Mouse (Mus musculus): ENCODE data around the gene Tbx3. TPM values are rescaled to one million over a fixed set of nuclear protein-coding genes. Genes with fewer than 3 reads are reported as not detected.

Tbx3 gene
- total RNA-seq (2014; rRNA removed) (1.1 and 3.9 TPM in 2 replicates), polyA plus RNA-seq (2015; fragmentation: Nextera tagmentation; extraction: Ambion mirVana) (2.0 and 4.0 TPM in 2 replicates)

GRCm38 (mm10) chr5:119670566-119671108 lies at the start of gene Tbx3:
TSS of gene Tbx3 (plus strand) at chr5:119670669.
- Histone ChIP-seq H3K9ac (replicated peaks; ENCODE audit: low read length, poor library complexity, severe bottlenecking) (0 out of 2 replicates have a peak within 1 kb of the TSS, but pooled peaks have one; percentile 36), H3K4me3 (ENCODE audit: low read depth, low read length) (peak within 1 kb of the TSS; percentile 24), H3K27me3 (ENCODE audit: insufficient read depth, low read length) (peaks cover 82% of the 10 kb centered on the region), H3K9me3 (ENCODE audit: low read length) (no peaks in the 10 kb centered on the region), H3K27ac (ENCODE audit: low read depth, low read length) (no peak within 1 kb of the TSS), H3K4me1 (ENCODE audit: insufficient read depth, low read length) (0 out of 2 replicates have a peak, but pooled peaks cover 4% of the 10 kb centered on the region), H3K36me3 (ENCODE audit: insufficient read depth, low read length) (no peaks in the 10 kb centered on the region), H3K4me2 (ENCODE audit: low read depth, low read length, poor library complexity, severe bottlenecking) (peak within 1 kb of the TSS; percentile 46)
- peak; percentile 88 for DNase-seq (ENCODE audit: low spot score)
- TF ChIP-seq CTCF (IDR thresholded peaks at IDR 0.05): peak; percentile 76
- under 1% methylated on average over 43 of the region's 43 CpGs for WGBS
- ATAC-seq (ENCODE audit: low FRiP score): peak; percentile 85

- Histone ChIP-seq H3K4me2 (ENCODE audit: low read depth, low read length, poor library complexity, severe bottlenecking) (no peak overlapping the region), H3K4me1 (ENCODE audit: insufficient read depth, low read length) (peaks cover 3% of the 10 kb centered on the region; the same call in 1 of the 2 replicates), H3K9me3 (ENCODE audit: low read length) (no peaks in the 10 kb centered on the region), H3K4me3 (ENCODE audit: low read depth, low read length) (no peak overlapping the region), H3K27me3 (ENCODE audit: insufficient read depth, low read length) (peaks cover 20% of the 10 kb centered on the region), H3K9ac (replicated peaks; ENCODE audit: low read length, poor library complexity, severe bottlenecking) (no peak overlapping the region), H3K27ac (ENCODE audit: low read depth, low read length) (no peak overlapping the region), H3K36me3 (ENCODE audit: insufficient read depth, low read length) (no peaks in the 10 kb centered on the region)
- no peak for DNase-seq (ENCODE audit: low spot score)
- no CpG with 5 or more reads among the region's 1 CpGs for WGBS
- no peak for TF ChIP-seq CTCF (IDR thresholded peaks at IDR 0.05)
- ATAC-seq (ENCODE audit: low FRiP score): no peak
Observed at GRCm38 (mm10) chr5:119622076-119622475, 48.4 kb upstream of the Tbx3 start.

GRCm38 (mm10) chr5:119624554-119624953 lies 45.9 kb upstream of the Tbx3 start:
- H3K4me3 ChIP-seq (ENCODE audit: low read depth, low read length): no peak overlapping the region
- H3K4me2 ChIP-seq (ENCODE audit: low read depth, low read length, poor library complexity, severe bottlenecking): no peak overlapping the region
- H3K9me3 ChIP-seq (ENCODE audit: low read length): no peaks in the 10 kb centered on the region
- H3K27me3 ChIP-seq (ENCODE audit: insufficient read depth, low read length): peaks cover 39% of the 10 kb centered on the region
- no peaks in the 10 kb centered on the region for H3K36me3 ChIP-seq (ENCODE audit: insufficient read depth, low read length)
- WGBS: 47% methylated on average over 1 of the region's 1 CpGs
- no peak overlapping the region for H3K9ac ChIP-seq (replicated peaks; ENCODE audit: low read length, poor library complexity, severe bottlenecking)
- H3K27ac ChIP-seq (ENCODE audit: low read depth, low read length): no peak overlapping the region
- no peak for DNase-seq (ENCODE audit: low spot score)
- no peak for TF ChIP-seq CTCF (IDR thresholded peaks at IDR 0.05)
- ATAC-seq (ENCODE audit: low FRiP score): no peak
- H3K4me1 ChIP-seq (ENCODE audit: insufficient read depth, low read length): peaks cover 3% of the 10 kb centered on the region; the same call in 1 of the 2 replicates

- WGBS: 1% methylated on average over 13 of the region's 13 CpGs
- ATAC-seq (ENCODE audit: low FRiP score): no peak
- no peak overlapping the region for H3K4me2 ChIP-seq (ENCODE audit: low read depth, low read length, poor library complexity, severe bottlenecking)
- H3K9me3 ChIP-seq (ENCODE audit: low read length): no peaks in the 10 kb centered on the region
- H3K27me3 ChIP-seq (ENCODE audit: insufficient read depth, low read length): peaks cover 42% of the 10 kb centered on the region
- H3K36me3 ChIP-seq (ENCODE audit: insufficient read depth, low read length): no peaks in the 10 kb centered on the region
- no peak overlapping the region for H3K4me3 ChIP-seq (ENCODE audit: low read depth, low read length)
- H3K27ac ChIP-seq (ENCODE audit: low read depth, low read length): no peak overlapping the region
- H3K9ac ChIP-seq (replicated peaks; ENCODE audit: low read length, poor library complexity, severe bottlenecking): no peak overlapping the region
- DNase-seq (ENCODE audit: low spot score): no peak
- H3K4me1 ChIP-seq (ENCODE audit: insufficient read depth, low read length): peaks cover 3% of the 10 kb centered on the region; the same call in 1 of the 2 replicates
- TF ChIP-seq CTCF (IDR thresholded peaks at IDR 0.05): no peak
Observed at GRCm38 (mm10) chr5:119625603-119626002, 44.9 kb upstream of the Tbx3 start.

GRCm38 (mm10) chr5:119626154-119626553 lies 44.3 kb upstream of the Tbx3 start:
- H3K4me2 ChIP-seq (ENCODE audit: low read depth, low read length, poor library complexity, severe bottlenecking): no peak overlapping the region
- H3K9ac ChIP-seq (replicated peaks; ENCODE audit: low read length, poor library complexity, severe bottlenecking): no peak overlapping the region
- 14% methylated on average over 9 of the region's 9 CpGs for WGBS

GRCm38 (mm10) chr5:119626662-119627061 lies 43.8 kb upstream of the Tbx3 start:
- Histone ChIP-seq H3K36me3 (ENCODE audit: insufficient read depth, low read length) (no peaks in the 10 kb centered on the region), H3K9ac (replicated peaks; ENCODE audit: low read length, poor library complexity, severe bottlenecking) (no peak overlapping the region), H3K27ac (ENCODE audit: low read depth, low read length) (no peak overlapping the region), H3K4me1 (ENCODE audit: insufficient read depth, low read length) (peaks cover 3% of the 10 kb centered on the region; the same call in 1 of the 2 replicates), H3K4me3 (ENCODE audit: low read depth, low read length) (peak overlapping the region; percentile 12; the same call in 1 of the 2 replicates), H3K4me2 (ENCODE audit: low read depth, low read length, poor library complexity, severe bottlenecking) (peak overlapping the region; percentile 38), H3K27me3 (ENCODE audit: insufficient read depth, low read length) (peaks cover 42% of the 10 kb centered on the region), H3K9me3 (ENCODE audit: low read length) (no peaks in the 10 kb centered on the region)
- no peak for TF ChIP-seq CTCF (IDR thresholded peaks at IDR 0.05)
- DNase-seq (ENCODE audit: low spot score): peak; percentile 32
- no peak for ATAC-seq (ENCODE audit: low FRiP score)
- WGBS: 3% methylated on average over 20 of the region's 22 CpGs

More at GRCm38 (mm10) chr5:119626154-119626553, 44.3 kb upstream of the Tbx3 start:
- Histone ChIP-seq H3K4me1 (ENCODE audit: insufficient read depth, low read length) (peaks cover 3% of the 10 kb centered on the region; the same call in 1 of the 2 replicates), H3K27me3 (ENCODE audit: insufficient read depth, low read length) (peaks cover 42% of the 10 kb centered on the region), H3K9me3 (ENCODE audit: low read length) (no peaks in the 10 kb centered on the region), H3K36me3 (ENCODE audit: insufficient read depth, low read length) (no peaks in the 10 kb centered on the region), H3K27ac (ENCODE audit: low read depth, low read length) (no peak overlapping the region), H3K4me3 (ENCODE audit: low read depth, low read length) (no peak overlapping the region)
- ATAC-seq (ENCODE audit: low FRiP score) (no peak), DNase-seq (ENCODE audit: low spot score) (no peak)
- no peak for TF ChIP-seq CTCF (IDR thresholded peaks at IDR 0.05)

All from midbrain, postnatal 0 days (tissue).